Mouse (Mus musculus): ENCODE results near the gene Ndufb4. TPM values are rescaled to one million over a fixed set of nuclear protein-coding genes. Genes with fewer than 3 reads are reported as not detected.

Ndufb4 gene
- polyA plus RNA-seq (2015; fragmentation: Nextera tagmentation; extraction: Ambion mirVana) = 54.0 and 62.4 TPM in 2 replicates

DNA sequence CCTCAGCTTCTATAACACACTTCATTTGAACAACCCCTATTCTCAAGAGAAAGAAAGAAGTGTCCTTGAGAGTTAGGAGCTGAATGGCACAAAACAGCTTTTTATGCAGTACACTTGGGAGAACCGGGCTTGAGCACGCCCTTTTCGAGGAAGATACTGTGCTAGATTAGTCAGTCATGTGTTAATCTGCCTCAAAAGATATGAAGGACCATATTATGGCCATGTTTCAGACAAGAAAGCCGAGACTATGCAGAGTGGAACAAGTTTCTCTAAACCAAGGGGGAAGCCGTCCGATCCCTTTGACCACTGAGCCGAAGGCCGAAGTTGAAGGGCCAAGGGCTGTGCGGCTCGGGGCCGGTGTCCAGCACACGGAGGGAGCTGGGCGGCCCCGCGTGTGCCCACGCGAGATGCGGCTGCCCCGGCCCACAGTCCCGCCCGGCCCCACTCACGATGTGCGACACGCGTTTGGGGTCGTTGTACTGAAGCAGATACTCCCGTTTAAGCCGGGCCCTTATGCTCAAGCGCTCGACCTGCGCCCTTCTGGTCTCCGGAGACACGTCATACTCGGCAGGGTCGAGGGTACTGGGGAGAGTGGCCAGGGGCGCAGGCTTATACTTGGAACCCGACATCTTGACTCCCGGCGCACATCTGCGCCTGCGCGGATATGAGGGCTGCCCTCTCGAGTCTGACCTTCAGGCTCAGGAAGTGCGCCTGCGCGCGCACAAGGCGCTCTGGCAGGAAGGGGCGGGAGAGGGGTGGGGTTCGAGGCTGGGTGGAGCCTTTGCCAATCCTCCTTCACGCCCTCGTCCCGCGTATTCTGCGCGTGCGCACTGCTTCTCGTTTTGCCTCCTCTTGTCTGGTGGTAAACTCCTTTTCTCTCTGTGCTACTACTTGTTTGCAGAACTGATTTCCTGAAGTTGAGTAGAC, at the start of gene Ndufb4:
Ndufb4 (minus strand) TSS at position 723 of the 927 bp plus-strand sequence.

Other genes starting within 250 kb of the Ndufb4 start
- gene Gtf2e1, start 114.7 kb downstream of the Ndufb4 start, polyA plus RNA-seq (2015; fragmentation: Nextera tagmentation; extraction: Ambion mirVana) = 8.8 and 9.5 TPM in 2 replicates
- gene Rabl3, start 114.6 kb downstream of the Ndufb4 start, polyA plus RNA-seq (2015; fragmentation: Nextera tagmentation; extraction: Ambion mirVana) = 11.8 and 13.9 TPM in 2 replicates
- gene Hgd, start 74.3 kb downstream of the Ndufb4 start, polyA plus RNA-seq (2015; fragmentation: Nextera tagmentation; extraction: Ambion mirVana) = 0.07 and 0.15 TPM in 2 replicates
- 112 and 134 TPM in 2 replicates for gene Fstl1, start 122.4 kb upstream of the Ndufb4 start, polyA plus RNA-seq (2015; fragmentation: Nextera tagmentation; extraction: Ambion mirVana)
- gene Gm36028, start 206.7 kb upstream of the Ndufb4 start, polyA plus RNA-seq (2015; fragmentation: Nextera tagmentation; extraction: Ambion mirVana) = not detected in 2 replicates
- gene Lrrc58, start 213.9 kb upstream of the Ndufb4 start, polyA plus RNA-seq (2015; fragmentation: Nextera tagmentation; extraction: Ambion mirVana) = 19.6 and 24.0 TPM in 2 replicates

Data from spleen, postnatal 0 days (tissue).